Mouse (Mus musculus): Measurements from ENCODE around the gene Tmco1.

Gene Tmco1

DNA sequence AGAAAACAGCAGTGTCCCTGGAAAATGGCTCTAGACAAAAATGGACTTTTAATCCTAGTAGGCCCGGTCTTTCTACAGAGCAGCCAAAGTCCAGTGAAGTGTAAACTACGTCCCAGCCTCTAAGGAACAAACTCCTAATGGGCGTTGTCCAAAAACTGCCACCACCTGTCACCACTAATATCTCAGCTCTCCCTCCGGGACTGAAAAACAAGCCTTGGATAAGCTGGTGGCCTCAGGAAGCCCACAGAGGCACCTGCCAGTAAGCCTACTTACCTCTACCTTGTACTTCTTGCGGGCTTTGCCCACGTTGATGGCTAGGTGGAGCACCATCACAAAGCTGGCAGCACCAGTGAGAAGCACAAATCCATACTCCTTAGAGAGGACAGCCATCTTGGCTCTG lies 69.8 kb downstream of the Tmco1 start:
- no peak for DNase-seq

DNA sequence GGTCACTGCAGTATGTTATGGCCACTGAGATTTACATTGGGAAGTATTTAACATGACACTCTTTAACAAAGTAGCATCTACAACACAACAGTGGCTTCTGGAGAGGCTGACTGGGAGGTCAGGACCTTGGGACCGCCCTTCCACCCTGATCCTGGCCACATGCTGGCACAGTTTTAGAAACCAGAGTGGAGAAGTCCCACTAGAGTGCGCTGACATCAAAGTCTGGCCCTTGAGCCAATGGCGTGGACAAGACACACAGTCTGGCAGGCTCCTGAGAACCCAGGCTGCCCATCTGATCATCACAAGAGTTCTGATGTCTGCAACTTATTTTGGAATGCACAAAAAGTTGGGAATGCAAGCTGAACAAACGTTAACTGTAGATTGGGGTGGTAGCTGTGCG lies 71.6 kb downstream of the Tmco1 start:
- DNase-seq: no peak

- DNase-seq: no peak
These were observed 72.0 kb downstream of the Tmco1 start for GRCm38 (mm10) chr1:167380223-167380622.

GRCm38 (mm10) chr1:167381050-167382015 lies 73.2 kb downstream of the Tmco1 start:
- no peak for DNase-seq

DNA sequence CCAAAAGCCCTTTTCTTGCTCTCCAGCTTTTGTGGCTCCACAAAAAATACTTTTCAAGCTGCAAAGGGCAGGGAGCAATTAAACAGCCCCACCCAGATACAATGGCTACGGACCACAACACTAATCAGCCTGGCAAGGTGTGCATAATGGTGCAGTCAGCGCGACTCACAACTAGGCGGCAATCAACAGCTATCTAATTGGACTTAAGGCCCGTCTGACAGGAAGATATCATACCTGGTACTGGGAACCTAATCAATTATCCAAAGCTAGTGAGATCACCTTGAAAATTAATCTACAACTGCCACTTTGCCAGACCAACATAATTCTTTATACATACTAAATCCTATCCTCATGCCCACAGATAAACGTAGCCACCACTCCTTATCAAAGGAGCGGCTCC lies 74.1 kb downstream of the Tmco1 start:
- DNase-seq: no peak

DNA sequence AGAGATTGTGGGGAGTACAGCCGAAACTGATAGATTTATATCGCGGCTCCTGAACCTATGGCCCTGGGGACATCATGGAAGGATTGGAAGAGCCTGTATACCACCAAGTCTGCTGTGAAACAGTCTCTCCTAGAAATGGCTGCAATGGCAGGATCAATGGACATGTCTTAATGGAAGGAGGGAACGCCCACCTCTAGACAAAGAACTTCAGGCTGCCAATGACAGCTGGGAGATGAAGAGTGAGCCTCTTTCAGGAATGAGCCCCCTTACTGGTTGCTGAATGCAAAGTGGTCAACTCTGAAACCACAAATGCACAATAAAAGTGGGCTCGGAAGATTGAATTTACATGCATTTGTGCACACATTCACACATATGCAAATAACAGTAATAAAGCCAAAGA lies 74.6 kb downstream of the Tmco1 start:
- DNase-seq: no peak

GRCm38 (mm10) chr1:167383178-167383577 lies 75.0 kb downstream of the Tmco1 start:
- DNase-seq: no peak
